Mouse (Mus musculus) stomach, postnatal 0 days (tissue): ENCODE results near the gene Cyp19a1.

Experiments used
- CTCF ChIP-seq: IDR thresholded peaks from 2 replicates; pipeline ENCODE4 v1.5.1; 2016; ENCODE audit warnings: antibody characterized with exemption, low read depth, mild to moderate bottlenecking, moderate library complexity
- EP300 ChIP-seq: optimal IDR thresholded peaks from 2 replicates; pipeline ENCODE3; 2016; ENCODE audit warnings: antibody characterized with exemption

DNA sequence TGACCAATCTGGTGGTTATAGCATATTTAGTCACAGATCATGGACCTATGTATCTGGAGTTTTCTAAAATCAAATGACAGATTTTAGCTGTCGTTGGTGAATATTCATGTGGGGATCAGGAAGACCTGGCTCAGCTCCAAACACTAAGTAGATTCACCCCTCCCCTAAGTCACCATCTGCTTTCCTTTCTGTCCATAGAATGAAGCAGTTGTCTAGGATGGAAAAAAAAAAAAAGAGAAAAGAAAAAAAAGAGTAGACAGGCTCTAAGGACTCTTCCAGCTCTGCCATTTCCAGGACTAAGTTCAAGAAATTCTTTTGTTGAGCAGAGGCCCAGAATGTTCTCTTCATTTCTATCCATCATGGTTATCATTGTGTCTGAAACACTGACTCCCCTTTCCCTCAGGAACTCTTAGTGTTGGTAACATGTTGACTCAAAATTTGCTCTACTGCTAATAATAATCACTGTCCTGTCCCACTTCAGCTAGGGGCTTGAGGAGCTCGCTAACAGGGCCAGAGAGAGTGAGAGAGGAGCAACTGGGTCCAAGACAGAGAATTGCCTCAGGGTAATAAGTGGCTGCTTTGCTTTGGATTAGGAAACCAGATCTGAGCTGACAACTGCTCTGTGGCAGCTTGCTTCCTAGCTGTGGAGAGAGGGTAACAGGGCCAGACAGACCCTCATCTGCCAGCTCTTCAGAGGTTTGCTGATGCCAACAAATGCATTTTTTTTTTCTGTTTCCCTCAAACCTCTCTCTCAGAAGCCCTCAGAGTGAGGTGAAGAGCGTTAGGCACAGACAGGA, 22.8 kb downstream of the Cyp19a1 start:
- no peak for TF ChIP-seq EP300
- TF ChIP-seq CTCF, result no peak
